Mouse (Mus musculus): Measurements from ENCODE around the gene Fam178b. TPM values are rescaled to one million over a fixed set of nuclear protein-coding genes. Genes with fewer than 3 reads are reported as not detected.

Gene Fam178b
- polyA plus RNA-seq, 1 experiment = 9.8 TPM

DNA sequence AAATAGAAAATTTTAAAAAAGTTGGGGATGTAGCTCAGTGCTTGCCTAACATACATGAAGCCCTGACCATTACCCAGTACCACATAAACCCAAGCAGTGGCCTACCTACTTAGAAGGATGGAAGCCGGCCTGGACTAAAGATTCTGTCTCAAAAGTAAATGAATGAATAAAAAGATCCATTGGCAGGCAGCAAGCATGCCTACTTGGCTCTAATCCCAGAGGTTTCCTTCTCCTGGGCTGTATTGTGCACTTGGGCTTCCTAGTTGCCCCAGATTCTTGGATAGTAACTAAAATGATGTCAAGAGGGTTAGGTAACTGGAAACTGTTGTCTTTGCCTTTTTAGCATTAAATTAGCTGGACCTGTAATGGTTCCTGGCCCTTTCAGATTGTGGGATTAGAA is 169.7 kb downstream of the Fam178b start:
- 0 out of 2 replicates have a peak, but pooled peaks cover 8% of the 10 kb centered on the region for H3K36me3 ChIP-seq (ENCODE audit: control insufficient read depth, insufficient read depth, low read length, poor library complexity, severe bottlenecking)
- H3K27ac ChIP-seq (ENCODE audit: insufficient read depth, low read length) = no peak overlapping the region
- peak overlapping the region; percentile 68 for H3K4me3 ChIP-seq (ENCODE audit: low read depth, low read length)
- no peaks in the 10 kb centered on the region for H3K27me3 ChIP-seq (ENCODE audit: control insufficient read depth, insufficient read depth, low read length, poor library complexity, severe bottlenecking)
- no peaks in the 10 kb centered on the region for H3K9me3 ChIP-seq (replicated peaks; ENCODE audit: control insufficient read depth, insufficient read depth, low read length, poor library complexity, severe bottlenecking)
- H3K4me1 ChIP-seq (ENCODE audit: control insufficient read depth, insufficient read depth, low read length) = peaks cover 2% of the 10 kb centered on the region
- H3K9ac ChIP-seq (ENCODE audit: low read depth, poor library complexity, severe bottlenecking) = peak overlapping the region; percentile 97
- TF ChIP-seq CTCF (IDR thresholded peaks at IDR 0.05; ENCODE audit: low read depth, low read length) (no peak), POLR2A (IDR thresholded peaks at IDR 0.05; ENCODE audit: insufficient read depth, low read length) (no peak), EP300 (IDR thresholded peaks at IDR 0.05; ENCODE audit: insufficient read depth, low read depth, low read length) (no peak)

GRCm38 (mm10) chr1:36512966-36513280 is 170.1 kb downstream of the Fam178b start:
- H3K27ac ChIP-seq (ENCODE audit: insufficient read depth, low read length) = no peak overlapping the region
- H3K27me3 ChIP-seq (ENCODE audit: control insufficient read depth, insufficient read depth, low read length, poor library complexity, severe bottlenecking) = no peaks in the 10 kb centered on the region

More at GRCm38 (mm10) chr1:36512966-36513280, 170.1 kb downstream of the Fam178b start:
- 0 out of 2 replicates have a peak, but pooled peaks cover 8% of the 10 kb centered on the region for H3K36me3 ChIP-seq (ENCODE audit: control insufficient read depth, insufficient read depth, low read length, poor library complexity, severe bottlenecking)
- no peak for TF ChIP-seq EP300 (IDR thresholded peaks at IDR 0.05; ENCODE audit: insufficient read depth, low read depth, low read length)
- no peak for TF ChIP-seq CTCF (IDR thresholded peaks at IDR 0.05; ENCODE audit: low read depth, low read length)
- TF ChIP-seq POLR2A (IDR thresholded peaks at IDR 0.05; ENCODE audit: insufficient read depth, low read length) = no peak
- H3K4me1 ChIP-seq (ENCODE audit: control insufficient read depth, insufficient read depth, low read length) = peaks cover 2% of the 10 kb centered on the region
- peak overlapping the region; percentile 68 for H3K4me3 ChIP-seq (ENCODE audit: low read depth, low read length)
- peak overlapping the region; percentile 97 for H3K9ac ChIP-seq (ENCODE audit: low read depth, poor library complexity, severe bottlenecking)
- no peaks in the 10 kb centered on the region for H3K9me3 ChIP-seq (replicated peaks; ENCODE audit: control insufficient read depth, insufficient read depth, low read length, poor library complexity, severe bottlenecking)

Other genes with a start within 250 kb of the Fam178b start
- gene Lman2l, start 237.9 kb downstream of the Fam178b start, polyA plus RNA-seq (2011; ENCODE audit: insufficient read depth, insufficient read length, low read depth, missing spikeins) = 26.9 and 27.4 TPM in 2 replicates
- gene Cnnm4, start 211.6 kb downstream of the Fam178b start, polyA plus RNA-seq (2011; ENCODE audit: insufficient read depth, insufficient read length, low read depth, missing spikeins) = 4.7 and 5.4 TPM in 2 replicates
- 17.4 and 18.0 TPM in 2 replicates for gene Cnnm3, start 171.3 kb downstream of the Fam178b start, polyA plus RNA-seq (2011; ENCODE audit: insufficient read depth, insufficient read length, low read depth, missing spikeins)
- 6.8 and 6.9 TPM in 2 replicates for gene Ankrd23, start 146.3 kb downstream of the Fam178b start, polyA plus RNA-seq (2011; ENCODE audit: insufficient read depth, insufficient read length, low read depth, missing spikeins)
- 1.2 TPM in 1 of 2 replicates, not detected in the other for gene Gm42417, start 143.8 kb downstream of the Fam178b start, polyA plus RNA-seq (2011; ENCODE audit: insufficient read depth, insufficient read length, low read depth, missing spikeins)
- gene Ankrd39, start 135.7 kb downstream of the Fam178b start, polyA plus RNA-seq (2011; ENCODE audit: insufficient read depth, insufficient read length, low read depth, missing spikeins) = 6.4 and 8.8 TPM in 2 replicates
- 6.5 and 11.2 TPM in 2 replicates for gene Sema4c, start 124.8 kb downstream of the Fam178b start, polyA plus RNA-seq (2011; ENCODE audit: insufficient read depth, insufficient read length, low read depth, missing spikeins)
- gene Cox5b, start 8.3 kb upstream of the Fam178b start, polyA plus RNA-seq (2011; ENCODE audit: insufficient read depth, insufficient read length, low read depth, missing spikeins) = 509 and 516 TPM in 2 replicates
- gene 4933424G06Rik, start 27.0 kb upstream of the Fam178b start, polyA plus RNA-seq (2011; ENCODE audit: insufficient read depth, insufficient read length, low read depth, missing spikeins) = 1.4 TPM in 1 of 2 replicates, not detected in the other
- gene Actr1b, start 31.2 kb upstream of the Fam178b start, polyA plus RNA-seq (2011; ENCODE audit: insufficient read depth, insufficient read length, low read depth, missing spikeins) = 83.3 and 85.3 TPM in 2 replicates
- gene Zap70, start 78.6 kb upstream of the Fam178b start, polyA plus RNA-seq (2011; ENCODE audit: insufficient read depth, insufficient read length, low read depth, missing spikeins) = 0.68 and 1.5 TPM in 2 replicates